ENCODE assay signal across 15 mouse cellular contexts in genomic region chr11:61224234-61224744, GRCm38 (mm10). TPM values are rescaled to one million over a fixed set of nuclear protein-coding genes. Genes with fewer than 3 reads are reported as not detected.
"Had no signal": no experiment of that assay in that cellular context is flagged by ENCODE, and none has a peak within 500 bp of the region (broad histone marks: within the 10 kb centered on the region; RNA-seq: fewer than 3 reads in every experiment).

No protein-coding gene starts in this region.

- H3K36me3 ChIP-seq: kidney, embryonic 15.5 days; liver, embryonic 13.5 days had no signal

- H3K4me1 ChIP-seq: kidney, embryonic 15.5 days had no signal

- H3K4me3 ChIP-seq: kidney, embryonic 15.5 days; left cerebral cortex, adult 2 months; liver, embryonic 13.5 days had no signal

- H3K27me3 ChIP-seq: kidney, embryonic 15.5 days; liver, embryonic 13.5 days had no signal

- H3K9me3 ChIP-seq: kidney, embryonic 15.5 days; liver, embryonic 13.5 days had no signal

- H3K4me2 ChIP-seq: kidney, embryonic 15.5 days; liver, embryonic 13.5 days; lung, embryonic 14.5 days; midbrain, embryonic 11.5 days had no signal

- DNase-seq: kidney, adult 8-10 months; kidney, postnatal 10 days; kidney, postnatal 36 days; layer of hippocampus, postnatal 36 days; liver, embryonic 13.5 days; lung, embryonic 14.5 days; lung, postnatal 4 days; midbrain, embryonic 14.5 days; thymus, adult 18-20 months; thymus, postnatal 4 days had no signal

- H3K9ac ChIP-seq: kidney, embryonic 15.5 days; liver, embryonic 13.5 days; lung, embryonic 14.5 days had no signal

- H3K27ac ChIP-seq: kidney, embryonic 15.5 days; left cerebral cortex, adult 2 months; liver, embryonic 13.5 days had no signal

RNA-seq across cellular contexts. Expression of gene Aldh3a1, which starts 17.0 kb away (rescaled TPM):
- polyA plus RNA-seq: lung, embryonic 14.5 days; midbrain, embryonic 11.5 days; neural tube, embryonic 11.5 days; neural tube, embryonic 14.5 days had no signal
